Mouse (Mus musculus): ENCODE results near the gene Map4k4. TPM values are rescaled to one million over a fixed set of nuclear protein-coding genes. Genes with fewer than 3 reads are reported as not detected.

Map4k4 gene
- total RNA-seq, 2 experiments from 2014 or later: 158 to 163 TPM

GRCm38 (mm10) chr1:40025416-40025815, 124.7 kb downstream of the Map4k4 start:
- intact Hi-C loops (cut with DNase I): no loop called here
- no peak for DNase-seq

GRCm38 (mm10) chr1:40027116-40027620, 126.5 kb downstream of the Map4k4 start:
- intact Hi-C loops (cut with DNase I): no loop called here
- DNase-seq: no peak

- intact Hi-C loops (cut with DNase I): no loop called here
- no peak for DNase-seq
These were observed 127.7 kb downstream of the Map4k4 start for GRCm38 (mm10) chr1:40028207-40028998.

DNA sequence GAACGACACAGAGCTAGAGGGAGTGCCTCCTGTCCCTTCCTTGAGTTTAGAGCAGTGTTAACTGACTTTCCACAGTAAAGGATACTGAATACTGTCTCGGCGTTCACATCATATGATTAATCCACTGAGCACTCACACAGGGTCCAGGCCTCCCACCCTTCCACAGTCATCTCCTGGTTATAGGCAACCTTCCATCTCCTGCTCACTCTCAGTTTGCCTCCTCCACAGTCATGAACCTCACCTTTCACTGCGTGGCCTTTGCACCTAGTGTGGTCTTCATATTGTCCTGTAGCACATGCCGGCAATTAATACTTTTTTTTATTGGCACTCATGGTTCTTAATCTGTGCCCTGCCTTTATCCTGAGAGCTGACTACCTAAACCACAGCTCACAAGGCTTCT, 128.9 kb downstream of the Map4k4 start:
- no peak for DNase-seq
- intact Hi-C loops (cut with DNase I): no loop called here

- DNase-seq: no peak
- intact Hi-C loops (cut with DNase I): no loop called here
These were observed 129.7 kb downstream of the Map4k4 start for GRCm38 (mm10) chr1:40030287-40030975.

- no peak for DNase-seq
- intact Hi-C loops (cut with DNase I): no loop called here
These were observed 130.3 kb downstream of the Map4k4 start for GRCm38 (mm10) chr1:40030976-40031356.

GRCm38 (mm10) chr1:40031626-40032025, 130.9 kb downstream of the Map4k4 start:
- no peak for DNase-seq
- intact Hi-C loops (cut with DNase I): no loop called here

- no peak for DNase-seq
- intact Hi-C loops (cut with DNase I): no loop called here
These were observed 132.6 kb downstream of the Map4k4 start for GRCm38 (mm10) chr1:40033315-40033714.

GRCm38 (mm10) chr1:40033743-40034420, 133.2 kb downstream of the Map4k4 start:
- intact Hi-C loops (cut with DNase I): no loop called here
- DNase-seq: peak in 1 of 2 experiments; percentile 37

- DNase-seq: no peak
- intact Hi-C loops (cut with DNase I): no loop called here
These were observed 137.1 kb downstream of the Map4k4 start for GRCm38 (mm10) chr1:40037831-40038230.

GRCm38 (mm10) chr1:40045686-40046085, 145.0 kb downstream of the Map4k4 start:
- intact Hi-C loops (cut with DNase I): no loop called here
- DNase-seq: no peak

- intact Hi-C loops (cut with DNase I): no loop called here
- DNase-seq: no peak
These were observed 145.9 kb downstream of the Map4k4 start for GRCm38 (mm10) chr1:40046600-40046999.

- DNase-seq: no peak
- intact Hi-C loops (cut with DNase I): no loop called here
These were observed 150.4 kb downstream of the Map4k4 start for GRCm38 (mm10) chr1:40051157-40051556.

- intact Hi-C loops (cut with DNase I): no loop called here
- DNase-seq: no peak
These were observed 151.4 kb downstream of the Map4k4 start for GRCm38 (mm10) chr1:40052156-40052555.

GRCm38 (mm10) chr1:40053071-40053470, 152.4 kb downstream of the Map4k4 start:
- intact Hi-C loops (cut with DNase I): no loop called here

DNA sequence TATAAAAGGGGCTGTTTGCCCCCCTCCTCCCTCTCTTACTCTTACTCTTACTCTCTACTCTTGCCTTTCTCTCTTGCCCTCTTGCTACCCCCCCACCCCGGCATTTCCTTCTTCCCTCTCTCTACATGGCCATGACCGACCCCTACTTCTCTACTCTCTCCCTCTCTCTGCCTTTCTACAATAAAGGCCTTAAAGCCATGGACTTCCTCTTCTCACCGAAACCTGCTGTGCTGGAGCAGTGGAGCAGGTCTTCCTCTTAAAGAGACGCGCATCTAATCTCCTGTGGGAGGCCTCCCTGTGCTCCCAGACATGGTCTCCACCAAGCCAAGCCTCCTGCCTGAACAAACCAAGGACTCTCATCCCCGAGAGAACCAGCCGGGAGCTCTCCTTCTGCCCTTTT, 154.3 kb downstream of the Map4k4 start:
- DNase-seq: no peak

More at GRCm38 (mm10) chr1:40053071-40053470, 152.4 kb downstream of the Map4k4 start:
- DNase-seq: no peak

GRCm38 (mm10) chr1:40055963-40056362, 155.2 kb downstream of the Map4k4 start:
- intact Hi-C loops (cut with DNase I): no loop called here
- DNase-seq: no peak

More for the DNA sequence above, 154.3 kb downstream of the Map4k4 start:
- intact Hi-C loops (cut with DNase I): no loop called here

GRCm38 (mm10) chr1:40057351-40057750, 156.6 kb downstream of the Map4k4 start:
- intact Hi-C loops (cut with DNase I): no loop called here

GRCm38 (mm10) chr1:40058013-40058412, 157.3 kb downstream of the Map4k4 start:
- no peak for DNase-seq
- intact Hi-C loops (cut with DNase I): no loop called here

More at GRCm38 (mm10) chr1:40057351-40057750, 156.6 kb downstream of the Map4k4 start:
- DNase-seq: no peak

- intact Hi-C loops (cut with DNase I): no loop called here
- DNase-seq: peak; percentile 23 to 43
These were observed 158.5 kb downstream of the Map4k4 start for GRCm38 (mm10) chr1:40059122-40059774.

DNA sequence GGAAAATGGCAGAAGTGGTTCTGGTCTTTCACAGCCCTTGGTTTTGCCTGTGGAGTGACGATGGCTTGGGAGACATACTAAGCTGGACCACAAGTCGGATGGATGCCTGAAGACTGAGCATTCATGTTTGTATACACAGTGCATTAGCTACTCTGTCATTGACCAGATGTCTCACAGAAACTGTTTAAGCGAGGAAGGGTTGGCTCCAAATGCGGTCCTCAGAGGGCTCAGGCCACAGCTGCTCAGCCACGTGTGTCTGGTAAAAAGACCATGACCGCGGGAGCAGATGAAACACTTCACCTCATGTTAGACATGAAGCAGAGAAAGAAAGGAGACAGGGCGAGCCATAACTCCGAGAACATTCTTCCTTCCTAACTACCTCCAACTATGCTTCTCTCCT, 160.6 kb downstream of the Map4k4 start:
- intact Hi-C loops (cut with DNase I): no loop called here

More for the DNA sequence above, 160.6 kb downstream of the Map4k4 start:
- DNase-seq: peak in 1 of 2 experiments; percentile 18

Data from heart, postnatal 36 days (tissue).